Mouse (Mus musculus) forebrain, embryonic 14.5 days (tissue): ENCODE data around the gene Chil3. TPM values are rescaled to one million over a fixed set of nuclear protein-coding genes. Genes with fewer than 3 reads are reported as not detected.

Experiments used
- ATAC-seq: fragments of 200-750 bp; cut with Nextera tagmentation; 2 replicates; pipeline ENCODE4 v1.8.0; 2017; ENCODE audit warnings: mild to moderate bottlenecking, moderate library complexity
- DNase-seq: peaks from one replicate; pipeline ENCODE4 v3.0.0-alpha.2; 2015; ENCODE audit warnings: low spot score
- H3K27ac ChIP-seq: fragments of 300-500 bp; sonication (generic); 2 replicates; pipeline ENCODE4 v1.5.1; 2014; ENCODE audit warnings: low read depth, mild to moderate bottlenecking, control low read depth, low read length, moderate library complexity
- H3K27me3 ChIP-seq: fragments of 300-500 bp; sonication (generic); replicated peaks from 2 replicates; pipeline ENCODE4 v1.6.1; 2014; ENCODE audit warnings: low read length, control low read depth, mixed read lengths; ENCODE audit not compliant: control insufficient read depth, insufficient read depth
- H3K36me3 ChIP-seq: fragments of 300-500 bp; sonication (generic); 2 replicates; pipeline ENCODE4 v1.6.1; 2014; ENCODE audit warnings: low read length, control low read depth; ENCODE audit not compliant: control insufficient read depth, insufficient read depth
- H3K4me1 ChIP-seq: fragments of 300-500 bp; sonication (generic); 2 replicates; pipeline ENCODE4 v1.6.1; 2014; ENCODE audit warnings: antibody characterized with exemption, low read length, control low read depth; ENCODE audit not compliant: control insufficient read depth, insufficient read depth
- H3K4me2 ChIP-seq: fragments of 300-500 bp; sonication (generic); 2 replicates; pipeline ENCODE4 v1.6.1; 2014; ENCODE audit warnings: mild to moderate bottlenecking, control low read depth, low read length
- H3K4me3 ChIP-seq: fragments of 300-500 bp; sonication (generic); 2 replicates; pipeline ENCODE4 v1.5.1; 2014; ENCODE audit warnings: low read depth, low read length, control low read depth
- H3K9ac ChIP-seq: fragments of 300-500 bp; sonication (generic); 2 replicates; pipeline ENCODE4 v1.6.1; 2014; ENCODE audit warnings: mild to moderate bottlenecking, low read length, control low read depth, moderate library complexity
- H3K9me3 ChIP-seq: fragments of 300-500 bp; sonication (generic); replicated peaks from 2 replicates; pipeline ENCODE4 v1.6.1; 2016; ENCODE audit warnings: low read length, control low read depth, mixed read lengths; ENCODE audit not compliant: control insufficient read depth
- WGBS: fragments of 180-500 bp; shearing (Covaris S2); extraction: QIAGEN DNeasy Blood & Tissue Kit; methylation state at CpG from one replicate; pipeline ENCODE4 v1.1.7; 2014; 5-methylcytosine and 5-hydroxymethylcytosine counted together
- polyA plus RNA-seq: library from polyadenylated mRNA; unstranded; fragments of >200 nt; fragmentation: Nextera tagmentation; extraction: Ambion mirVana; gene quantifications from 2 replicates; pipeline ENCODE4 v1.2.1, GENCODE M21; 2014

Chil3 gene
- polyA plus RNA-seq, 1 experiment from 2014 or later: not detected

- no peaks in the 10 kb centered on the region for H3K27me3 ChIP-seq
- no peaks in the 10 kb centered on the region for H3K36me3 ChIP-seq
- 0 out of 2 replicates have a peak, but pooled peaks cover 2% of the 10 kb centered on the region for H3K9me3 ChIP-seq
- no peak overlapping the region for H3K27ac ChIP-seq
- 74% methylated on average over 1 of the region's 1 CpGs for WGBS
- H3K9ac ChIP-seq: no peak overlapping the region
- DNase-seq (no peak), ATAC-seq (0 out of 2 replicates have a peak, but pooled peaks have one; percentile 18)
- no peak overlapping the region for H3K4me2 ChIP-seq
- H3K4me1 ChIP-seq: 0 out of 2 replicates have a peak, but pooled peaks cover 2% of the 10 kb centered on the region
- no peak overlapping the region for H3K4me3 ChIP-seq
These were observed 3.9 kb upstream of the Chil3 start for GRCm38 (mm10) chr3:106171135-106171731.

GRCm38 (mm10) chr3:106170522-106171053 is 3.2 kb upstream of the Chil3 start:
- Histone ChIP-seq H3K9ac (no peak overlapping the region), H3K4me2 (no peak overlapping the region), H3K9me3 (0 out of 2 replicates have a peak, but pooled peaks cover 2% of the 10 kb centered on the region), H3K27ac (no peak overlapping the region), H3K27me3 (no peaks in the 10 kb centered on the region), H3K36me3 (no peaks in the 10 kb centered on the region), H3K4me1 (0 out of 2 replicates have a peak, but pooled peaks cover 2% of the 10 kb centered on the region), H3K4me3 (no peak overlapping the region)
- 73% methylated on average over 1 of the region's 1 CpGs for WGBS
- ATAC-seq (0 out of 2 replicates have a peak, but pooled peaks have one; percentile 50), DNase-seq (peak; percentile 25)

GRCm38 (mm10) chr3:106154413-106154812 is 13.0 kb downstream of the Chil3 start:
- Histone ChIP-seq H3K27ac (no peak overlapping the region), H3K4me2 (no peak overlapping the region), H3K36me3 (no peaks in the 10 kb centered on the region), H3K4me1 (no peaks in the 10 kb centered on the region), H3K27me3 (no peaks in the 10 kb centered on the region), H3K9ac (no peak overlapping the region), H3K4me3 (no peak overlapping the region), H3K9me3 (no peaks in the 10 kb centered on the region)
- ATAC-seq (no peak), DNase-seq (no peak)
- WGBS: 89% methylated on average over 2 of the region's 2 CpGs

GRCm38 (mm10) chr3:106144081-106144480 is 23.3 kb downstream of the Chil3 start:
- WGBS: 92% methylated on average over 10 of the region's 10 CpGs
- ATAC-seq (no peak), DNase-seq (no peak)
- Histone ChIP-seq H3K4me3 (no peak overlapping the region), H3K36me3 (no peaks in the 10 kb centered on the region), H3K9me3 (no peaks in the 10 kb centered on the region), H3K9ac (no peak overlapping the region), H3K4me2 (no peak overlapping the region), H3K27ac (no peak overlapping the region), H3K4me1 (no peaks in the 10 kb centered on the region), H3K27me3 (no peaks in the 10 kb centered on the region)

- ATAC-seq: peak; percentile 95
- no peaks in the 10 kb centered on the region for H3K27me3 ChIP-seq
- peak; percentile 89 for DNase-seq
- no peak overlapping the region for H3K27ac ChIP-seq
- H3K36me3 ChIP-seq: no peaks in the 10 kb centered on the region
- no peak overlapping the region for H3K4me3 ChIP-seq
- no peak overlapping the region for H3K4me2 ChIP-seq
- no peaks in the 10 kb centered on the region for H3K9me3 ChIP-seq
- WGBS: 56% methylated on average over 5 of the region's 5 CpGs
- no peaks in the 10 kb centered on the region for H3K4me1 ChIP-seq
- H3K9ac ChIP-seq: no peak overlapping the region
These were observed 35.7 kb downstream of the Chil3 start for GRCm38 (mm10) chr3:106131690-106132089.

GRCm38 (mm10) chr3:106128807-106129493 is 38.4 kb downstream of the Chil3 start:
- Histone ChIP-seq H3K27ac (no peak overlapping the region), H3K4me1 (no peaks in the 10 kb centered on the region), H3K4me2 (no peak overlapping the region), H3K27me3 (no peaks in the 10 kb centered on the region), H3K4me3 (no peak overlapping the region), H3K9me3 (peaks cover 3% of the 10 kb centered on the region; the same call in 1 of the 2 replicates), H3K36me3 (no peaks in the 10 kb centered on the region), H3K9ac (no peak overlapping the region)
- WGBS: 76% methylated on average over 4 of the region's 4 CpGs
- DNase-seq: no peak
- ATAC-seq: no peak

- Histone ChIP-seq H3K4me3 (no peak overlapping the region), H3K36me3 (no peaks in the 10 kb centered on the region), H3K4me1 (no peaks in the 10 kb centered on the region)
These were observed 40.4 kb downstream of the Chil3 start for GRCm38 (mm10) chr3:106126999-106127398.

GRCm38 (mm10) chr3:106112929-106113328 is 54.4 kb downstream of the Chil3 start, which contains the start of gene Chia1:
Gene Chia1, plus strand, starts transcription at chr3:106113229.
- Histone ChIP-seq H3K36me3 (no peaks in the 10 kb centered on the region), H3K4me2 (no peak within 1 kb of the TSS), H3K9ac (no peak within 1 kb of the TSS), H3K27ac (no peak within 1 kb of the TSS), H3K9me3 (no peaks in the 10 kb centered on the region), H3K4me1 (no peaks in the 10 kb centered on the region), H3K27me3 (no peaks in the 10 kb centered on the region), H3K4me3 (no peak within 1 kb of the TSS)
- ATAC-seq: no peak
- WGBS: 85% methylated on average over 3 of the region's 3 CpGs
- no peak for DNase-seq

More at GRCm38 (mm10) chr3:106126999-106127398, 40.4 kb downstream of the Chil3 start:
- Histone ChIP-seq H3K4me2 (no peak overlapping the region), H3K27me3 (no peaks in the 10 kb centered on the region), H3K9me3 (peaks cover 4% of the 10 kb centered on the region; the same call in 1 of the 2 replicates), H3K9ac (no peak overlapping the region), H3K27ac (no peak overlapping the region)
- DNase-seq (no peak), ATAC-seq (no peak)
